Mouse (Mus musculus): ENCODE data around the gene Gm20867.
"Not testable (repeated sequence)": the region's sequence is repeated elsewhere in the genome, so short reads cannot be mapped to it uniquely, and the experiment has no call there.

The Gm20867 gene

DNA sequence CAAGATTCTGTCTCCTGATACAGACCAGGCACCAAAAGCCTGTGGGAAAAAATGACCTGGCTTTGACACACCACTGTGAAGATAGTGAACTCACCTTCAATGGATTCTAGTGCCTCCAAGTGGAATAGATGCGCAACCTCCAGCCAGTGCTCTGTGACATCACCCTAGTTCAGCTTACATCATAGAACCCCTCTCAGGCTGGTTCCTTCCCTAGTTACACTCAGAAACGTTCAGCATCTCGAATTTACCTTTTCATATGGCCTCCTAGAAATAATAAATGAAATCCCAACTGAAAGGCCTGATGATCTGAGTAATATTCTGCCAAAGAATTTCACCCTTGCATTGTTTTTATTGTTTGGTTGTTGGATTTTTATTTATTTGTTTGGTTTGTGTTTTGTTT is at the start of gene Gm20867:
Gene Gm20867, minus strand, starts transcription at position 101 of the 400 bp plus-strand sequence.
- not testable (repeated sequence) for DNase-seq
